In genomic region chr16:89897547-89898298, GRCm38 (mm10) we compare ENCODE assay signal across 10 mouse cellular contexts.
DNase-seq lines count a peak whose midpoint lies in the region; ATAC-seq and TF ChIP-seq lines count a peak whose summit lies in the region.
"Had no signal": no experiment of that assay in that cellular context is flagged by ENCODE, and none has a peak within 500 bp of the region (broad histone marks: within the 10 kb centered on the region; RNA-seq: fewer than 3 reads in every experiment).

No protein-coding gene starts in this region.

- H3K9ac ChIP-seq in liver, postnatal 0 days (replicated peaks): no peak overlapping the region
- H3K9ac ChIP-seq: embryonic facial prominence, embryonic 12.5 days; liver, embryonic 13.5 days had no signal

- ATAC-seq in liver, postnatal 0 days: no peak
- no peak for ATAC-seq in erythroid progenitor cell, adult 5-6 weeks (replicated peaks; ENCODE audit: low FRiP score, poor library complexity, severe bottlenecking)
- no peak for ATAC-seq in megakaryocyte progenitor cell, adult 5-6 weeks (replicated peaks; ENCODE audit: poor library complexity)

- H3K4me2 ChIP-seq in liver, postnatal 0 days (ENCODE audit: low read depth, low read length): no peak overlapping the region
- H3K4me2 ChIP-seq: embryonic facial prominence, embryonic 12.5 days; liver, embryonic 13.5 days had no signal

- H3K9me3 ChIP-seq in liver, postnatal 0 days (ENCODE audit: low read length): peaks cover 3% of the 10 kb centered on the region; the same call in 1 of the 2 replicates
- H3K9me3 ChIP-seq: liver, embryonic 13.5 days had no signal

- no peaks in the 10 kb centered on the region for H3K36me3 ChIP-seq in liver, postnatal 0 days (replicated peaks; ENCODE audit: insufficient read depth, low read length)
- H3K36me3 ChIP-seq: liver, embryonic 13.5 days had no signal

- H3K4me3 ChIP-seq in olfactory bulb, adult 2 months (ENCODE audit: insufficient read depth, low read depth, low read length): peak overlapping the region; percentile 70
- no peak overlapping the region for H3K4me3 ChIP-seq in liver, postnatal 0 days (ENCODE audit: low read depth, low read length)
- H3K4me3 ChIP-seq: embryonic facial prominence, embryonic 12.5 days; liver, embryonic 13.5 days had no signal

- peaks cover 29% of the 10 kb centered on the region for H3K4me1 ChIP-seq in olfactory bulb, adult 2 months (ENCODE audit: control insufficient read depth, insufficient read depth, low read length)
- H3K4me1 ChIP-seq in liver, postnatal 0 days (ENCODE audit: insufficient read depth): no peaks in the 10 kb centered on the region
- H3K4me1 ChIP-seq: liver, embryonic 13.5 days had no signal

- no peaks in the 10 kb centered on the region for H3K27me3 ChIP-seq in liver, postnatal 0 days (ENCODE audit: insufficient read depth, low read length)
- H3K27me3 ChIP-seq: embryonic facial prominence, embryonic 12.5 days; liver, embryonic 13.5 days had no signal

- TF ChIP-seq POLR2A in olfactory bulb, adult 2 months (IDR thresholded peaks at IDR 0.05; ENCODE audit: insufficient read depth, low read depth, low read length): no peak

- TF ChIP-seq CTCF in olfactory bulb, adult 2 months (IDR thresholded peaks at IDR 0.05; ENCODE audit: insufficient read depth, low read depth, low read length): no peak
- no peak for TF ChIP-seq CTCF in liver, postnatal 0 days (IDR thresholded peaks at IDR 0.05; ENCODE audit: low read depth)

- whole genome bisulfite sequencing in olfactory bulb, adult 2 months: 26% methylated on average over 33 of the region's 33 CpGs
- 88% methylated on average over 33 of the region's 33 CpGs for WGBS in liver, postnatal 0 days (ENCODE audit: insufficient replicate concordance)

- H3K27ac ChIP-seq in olfactory bulb, adult 2 months (ENCODE audit: insufficient read depth, low read depth, low read length): peak overlapping the region; percentile 98
- no peak overlapping the region for H3K27ac ChIP-seq in liver, postnatal 0 days (ENCODE audit: low read depth)
- H3K27ac ChIP-seq: embryonic facial prominence, embryonic 12.5 days; liver, embryonic 13.5 days had no signal

- DNase-seq in layer of hippocampus, adult 11-12 months (ENCODE audit: low spot score): peak; percentile 58
- DNase-seq in layer of hippocampus, adult 9-10 months (ENCODE audit: low spot score): no peak
- peak; percentile 73 for DNase-seq in cerebellum, adult 11-12 months
- DNase-seq in frontal cortex, postnatal 14 days (ENCODE audit: low spot score in 2 of 2): peak; percentile 58 to 66
- DNase-seq in liver, postnatal 0 days: no peak
- DNase-seq: liver, embryonic 13.5 days had no signal

- no peak for TF ChIP-seq EP300 in liver, postnatal 0 days (IDR thresholded peaks at IDR 0.05; ENCODE audit: low read depth)

Comparison
In these comparisons a context has a peak if more than half of its experiments do, and no peak if none do; other contexts are left out.
1. DNase-seq: peak in layer of hippocampus, adult 11-12 months (single experiment), cerebellum, adult 11-12 months (single experiment) and frontal cortex, postnatal 14 days (2 of 2); none in layer of hippocampus, adult 9-10 months (single experiment) and liver, postnatal 0 days (single experiment).